Mouse (Mus musculus) olfactory bulb, adult 2 months (tissue): ENCODE data around the gene Ppp1r12b.

Experiments
- CTCF ChIP-seq: fragments of 200-500 bp; IDR thresholded peaks from 2 replicates; pipeline ENCODE4 v1.5.1; 2012; ENCODE audit warnings: low read depth, mild to moderate bottlenecking, low read length, moderate library complexity; ENCODE audit not compliant: insufficient read depth
- POLR2A ChIP-seq: fragments of 200-500 bp; IDR thresholded peaks from 2 replicates; pipeline ENCODE4 v1.6.1; 2012; ENCODE audit warnings: mild to moderate bottlenecking, low read depth, low read length, moderate library complexity; ENCODE audit not compliant: insufficient read depth

- no peak for TF ChIP-seq CTCF
- TF ChIP-seq POLR2A: no peak
Measured at GRCm38 (mm10) chr1:134852797-134853196, 102.9 kb downstream of the Ppp1r12b start.
